Mouse (Mus musculus) bone marrow macrophage, adult 2 months (primary cell): ENCODE results near the gene Ezr.

Source experiments
- CTCF ChIP-seq: IDR thresholded peaks from 2 replicates; pipeline ENCODE4 v1.5.1; 2012; ENCODE audit warnings: low read depth, mild to moderate bottlenecking, low read length, moderate library complexity
- POLR2A ChIP-seq: IDR thresholded peaks from 2 replicates; pipeline ENCODE4 v1.6.1; 2012; ENCODE audit warnings: mild to moderate bottlenecking, low read depth, low read length, borderline replicate concordance

DNA sequence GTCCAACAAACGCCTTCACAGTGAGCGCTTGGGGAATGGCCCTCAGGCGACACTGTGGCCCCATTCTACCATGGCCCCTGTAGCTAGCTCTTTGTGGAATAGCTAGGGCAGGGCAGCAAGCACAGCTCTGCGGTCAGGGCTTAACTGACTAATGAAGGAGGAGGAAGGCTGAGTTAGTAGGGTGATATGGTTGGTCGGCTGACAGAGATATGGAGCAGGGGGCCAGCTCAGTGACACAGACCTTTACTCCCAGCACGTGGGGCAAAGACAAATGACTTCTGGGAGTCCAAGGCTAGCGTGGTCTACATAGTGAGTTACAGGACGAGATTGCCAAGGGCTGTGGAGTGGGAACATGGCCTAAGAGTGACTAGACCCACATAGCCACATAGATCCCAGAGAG, 51.5 kb downstream of the Ezr start:
- TF ChIP-seq POLR2A, result no peak
- no peak for TF ChIP-seq CTCF
